Mouse (Mus musculus): ENCODE results near the gene Cttnbp2. TPM values are rescaled to one million over a fixed set of nuclear protein-coding genes. Genes with fewer than 3 reads are reported as not detected.

Cttnbp2 gene
- total RNA-seq, 1 experiment: 0.36 TPM

GRCm38 (mm10) chr6:18485087-18485486 lies 29.6 kb downstream of the Cttnbp2 start:
- Histone ChIP-seq H3K9me3 (ENCODE audit: control insufficient read depth, insufficient read depth, low read depth, low read length) (no peaks in the 10 kb centered on the region), H3K36me3 (ENCODE audit: control insufficient read depth, insufficient read depth, low read length, poor library complexity, severe bottlenecking) (no peaks in the 10 kb centered on the region), H3K4me1 (ENCODE audit: control insufficient read depth in 2 of 2, insufficient read depth in 2 of 2, low read length in 2 of 2, poor library complexity in 1 of 2) (peaks cover 2 to 9% of the 10 kb centered on the region in 2 experiments; a peak in 2 of 4 replicates), H3K27ac (ENCODE audit: insufficient read depth, low read depth, low read length, poor library complexity, severe bottlenecking) (peak overlapping the region; percentile 66; the same call in 1 of the 2 replicates), H3K4me3 (ENCODE audit: insufficient read depth in 1 of 2, low read depth in 1 of 2, low read length in 2 of 2, poor library complexity in 1 of 2, severe bottlenecking in 1 of 2) (no peak overlapping the region), H3K9ac (ENCODE audit: insufficient read depth, low read depth, low read length, poor library complexity, severe bottlenecking) (no peak overlapping the region)
- in situ Hi-C loops (cut with MboI; ENCODE audit: low sequenced_read_pairs in 2 of 2, unreplicated experiment in 2 of 2): no loop called here
- DNase-seq (ENCODE audit: low read depth, low spot score): peak; percentile 54
- TF ChIP-seq ZC3H11A (IDR thresholded peaks at IDR 0.05; ENCODE audit: borderline replicate concordance, low read depth, low read length) (no peak), MAFK (IDR thresholded peaks at IDR 0.05; ENCODE audit: insufficient read depth, low read depth, low read length) (no peak), HCFC1 (IDR thresholded peaks at IDR 0.05; ENCODE audit: borderline replicate concordance, insufficient read depth, low read length) (no peak), CHD2 (IDR thresholded peaks at IDR 0.05; ENCODE audit: low read depth, low read length) (no peak), ZNF384 (IDR thresholded peaks at IDR 0.05; ENCODE audit: low read depth, low read length) (no peak)

- Histone ChIP-seq H3K9ac (ENCODE audit: insufficient read depth, low read depth, low read length, poor library complexity, severe bottlenecking) (no peak overlapping the region), H3K4me1 (ENCODE audit: control insufficient read depth in 2 of 2, insufficient read depth in 2 of 2, low read length in 2 of 2, poor library complexity in 1 of 2) (peaks cover 2 to 9% of the 10 kb centered on the region in 2 experiments; a peak in 2 of 4 replicates), H3K27ac (ENCODE audit: insufficient read depth, low read depth, low read length, poor library complexity, severe bottlenecking) (no peak overlapping the region), H3K36me3 (ENCODE audit: control insufficient read depth, insufficient read depth, low read length, poor library complexity, severe bottlenecking) (no peaks in the 10 kb centered on the region), H3K9me3 (ENCODE audit: control insufficient read depth, insufficient read depth, low read depth, low read length) (no peaks in the 10 kb centered on the region), H3K4me3 (ENCODE audit: insufficient read depth in 1 of 2, low read depth in 1 of 2, low read length in 2 of 2, poor library complexity in 1 of 2, severe bottlenecking in 1 of 2) (no peak overlapping the region)
- in situ Hi-C loops (cut with MboI; ENCODE audit: low sequenced_read_pairs in 2 of 2, unreplicated experiment in 2 of 2): no loop called here
- TF ChIP-seq HCFC1 (IDR thresholded peaks at IDR 0.05; ENCODE audit: borderline replicate concordance, insufficient read depth, low read length): no peak
- TF ChIP-seq CHD2 (IDR thresholded peaks at IDR 0.05; ENCODE audit: low read depth, low read length): no peak
- no peak for TF ChIP-seq ZNF384 (IDR thresholded peaks at IDR 0.05; ENCODE audit: low read depth, low read length)
- TF ChIP-seq ZC3H11A (IDR thresholded peaks at IDR 0.05; ENCODE audit: borderline replicate concordance, low read depth, low read length): no peak
- TF ChIP-seq MAFK (IDR thresholded peaks at IDR 0.05; ENCODE audit: insufficient read depth, low read depth, low read length): no peak
- DNase-seq (ENCODE audit: low read depth, low spot score): no peak
These were observed 30.6 kb downstream of the Cttnbp2 start for GRCm38 (mm10) chr6:18484061-18484460.

- in situ Hi-C loops (cut with MboI; ENCODE audit: low sequenced_read_pairs in 2 of 2, unreplicated experiment in 2 of 2): no loop called here
- no peaks in the 10 kb centered on the region for H3K36me3 ChIP-seq (ENCODE audit: control insufficient read depth, insufficient read depth, low read length, poor library complexity, severe bottlenecking)
- H3K9me3 ChIP-seq (ENCODE audit: control insufficient read depth, insufficient read depth, low read depth, low read length): no peaks in the 10 kb centered on the region
These were observed 32.1 kb downstream of the Cttnbp2 start for GRCm38 (mm10) chr6:18482546-18482945.

GRCm38 (mm10) chr6:18481781-18482180 lies 32.9 kb downstream of the Cttnbp2 start:
- Histone ChIP-seq H3K36me3 (ENCODE audit: control insufficient read depth, insufficient read depth, low read length, poor library complexity, severe bottlenecking) (no peaks in the 10 kb centered on the region), H3K9ac (ENCODE audit: insufficient read depth, low read depth, low read length, poor library complexity, severe bottlenecking) (no peak overlapping the region), H3K9me3 (ENCODE audit: control insufficient read depth, insufficient read depth, low read depth, low read length) (no peaks in the 10 kb centered on the region), H3K4me1 (ENCODE audit: control insufficient read depth in 2 of 2, insufficient read depth in 2 of 2, low read length in 2 of 2, poor library complexity in 1 of 2) (peaks cover 2 to 9% of the 10 kb centered on the region in 2 experiments; a peak in 2 of 4 replicates), H3K27ac (ENCODE audit: insufficient read depth, low read depth, low read length, poor library complexity, severe bottlenecking) (no peak overlapping the region), H3K4me3 (ENCODE audit: insufficient read depth in 1 of 2, low read depth in 1 of 2, low read length in 2 of 2, poor library complexity in 1 of 2, severe bottlenecking in 1 of 2) (no peak overlapping the region)
- TF ChIP-seq MAFK (IDR thresholded peaks at IDR 0.05; ENCODE audit: insufficient read depth, low read depth, low read length): no peak
- no peak for TF ChIP-seq HCFC1 (IDR thresholded peaks at IDR 0.05; ENCODE audit: borderline replicate concordance, insufficient read depth, low read length)
- TF ChIP-seq CHD2 (IDR thresholded peaks at IDR 0.05; ENCODE audit: low read depth, low read length): no peak
- TF ChIP-seq ZNF384 (IDR thresholded peaks at IDR 0.05; ENCODE audit: low read depth, low read length): no peak
- DNase-seq (ENCODE audit: low read depth, low spot score): no peak
- in situ Hi-C loops (cut with MboI; ENCODE audit: low sequenced_read_pairs in 2 of 2, unreplicated experiment in 2 of 2): no loop called here

More at GRCm38 (mm10) chr6:18482546-18482945, 32.1 kb downstream of the Cttnbp2 start:
- H3K9ac ChIP-seq (ENCODE audit: insufficient read depth, low read depth, low read length, poor library complexity, severe bottlenecking): no peak overlapping the region
- H3K4me3 ChIP-seq (ENCODE audit: insufficient read depth in 1 of 2, low read depth in 1 of 2, low read length in 2 of 2, poor library complexity in 1 of 2, severe bottlenecking in 1 of 2): no peak overlapping the region
- peaks cover 2 to 9% of the 10 kb centered on the region in 2 experiments; a peak in 2 of 4 replicates for H3K4me1 ChIP-seq (ENCODE audit: control insufficient read depth in 2 of 2, insufficient read depth in 2 of 2, low read length in 2 of 2, poor library complexity in 1 of 2)
- no peak for DNase-seq (ENCODE audit: low read depth, low spot score)
- no peak overlapping the region for H3K27ac ChIP-seq (ENCODE audit: insufficient read depth, low read depth, low read length, poor library complexity, severe bottlenecking)
- TF ChIP-seq HCFC1 (IDR thresholded peaks at IDR 0.05; ENCODE audit: borderline replicate concordance, insufficient read depth, low read length) (no peak), ZNF384 (IDR thresholded peaks at IDR 0.05; ENCODE audit: low read depth, low read length) (no peak), CHD2 (IDR thresholded peaks at IDR 0.05; ENCODE audit: low read depth, low read length) (no peak), ZC3H11A (IDR thresholded peaks at IDR 0.05; ENCODE audit: borderline replicate concordance, low read depth, low read length) (no peak), MAFK (IDR thresholded peaks at IDR 0.05; ENCODE audit: insufficient read depth, low read depth, low read length) (no peak)
